Mouse (Mus musculus) adrenal gland, adult (tissue): ENCODE measurements around the gene Tspan32.
A peak's percentile ranks its signal among the peaks of the same experiment; 100 is the strongest.

Source experiments
- DNase-seq, 2 experiments: peaks; one replicate each; pipeline ENCODE4 v3.0.0; 2022 to 2023; ENCODE audit warnings: low spot score in 1 of 2; ENCODE audit not compliant: inconsistent age in 2 of 2

Tspan32 gene

GRCm38 (mm10) chr7:143031816-143032215, 27.0 kb downstream of the Tspan32 start:
- peak; percentile 44 to 81 for DNase-seq

DNA sequence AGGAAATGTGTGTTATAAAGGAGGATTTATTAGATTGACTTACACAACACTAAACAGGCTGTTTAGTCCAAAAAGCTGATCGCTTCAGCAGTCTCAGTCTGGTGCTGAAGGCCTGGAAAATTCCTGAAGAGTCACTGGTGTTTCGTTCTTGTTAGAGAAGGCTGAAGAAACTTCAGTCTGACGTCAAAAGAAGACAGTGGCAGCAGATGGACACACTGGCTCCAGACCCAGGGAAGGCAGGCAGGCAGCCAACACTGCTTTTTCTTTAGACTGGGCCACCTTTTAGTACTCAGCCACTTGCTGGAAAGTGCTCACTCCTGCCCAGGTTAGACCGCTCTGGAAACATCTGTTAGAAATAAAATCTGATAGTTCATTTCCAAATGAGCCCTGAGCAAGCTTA, 28.7 kb downstream of the Tspan32 start:
- peak; percentile 27 to 70 for DNase-seq

GRCm38 (mm10) chr7:143034112-143034511, 29.3 kb downstream of the Tspan32 start:
- no peak for DNase-seq

DNA sequence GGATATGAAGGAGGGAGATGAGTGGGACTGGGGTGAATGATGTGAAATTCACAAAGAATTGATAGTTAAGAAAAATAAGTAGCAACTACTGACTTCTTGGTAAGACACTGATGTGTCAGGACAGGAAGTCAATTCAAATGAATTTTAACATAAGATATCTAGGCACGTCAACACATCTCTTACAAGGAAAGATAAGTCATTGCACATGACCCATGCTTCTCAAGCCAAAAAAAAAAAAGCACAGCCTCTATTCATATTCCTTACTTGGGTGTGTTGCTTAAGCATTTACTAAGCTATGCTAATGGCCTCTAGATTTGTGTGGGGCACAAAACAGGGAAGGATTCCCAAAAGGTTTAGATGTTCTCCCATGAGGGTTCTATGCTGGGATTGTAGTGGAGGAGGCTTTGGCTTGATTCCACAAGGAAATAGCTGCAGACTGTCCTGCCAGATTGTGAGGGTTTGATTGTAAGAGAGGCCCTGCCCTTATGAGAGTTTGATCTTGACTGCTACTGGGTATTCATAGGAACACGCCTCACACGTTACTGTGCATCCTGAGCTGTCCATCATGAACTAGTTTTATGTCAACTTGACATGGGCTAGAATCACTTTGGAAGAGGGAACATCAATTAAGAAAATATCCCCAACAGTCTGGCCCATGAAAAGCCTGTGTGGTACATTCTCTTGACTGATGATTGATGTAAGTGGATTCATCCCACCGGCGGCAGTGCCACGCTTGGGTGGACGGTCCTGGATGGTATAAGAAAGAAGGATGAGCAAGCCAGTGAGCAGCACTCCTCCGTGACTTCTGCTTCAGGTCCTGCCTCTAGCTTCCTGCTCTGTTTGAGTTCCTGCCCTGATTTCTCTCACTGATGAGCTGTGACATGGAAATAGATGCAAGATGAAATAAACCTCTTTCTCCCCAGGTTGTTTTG, 29.9 kb downstream of the Tspan32 start:
- peak in 1 of 2 experiments; percentile 37 for DNase-seq

DNA sequence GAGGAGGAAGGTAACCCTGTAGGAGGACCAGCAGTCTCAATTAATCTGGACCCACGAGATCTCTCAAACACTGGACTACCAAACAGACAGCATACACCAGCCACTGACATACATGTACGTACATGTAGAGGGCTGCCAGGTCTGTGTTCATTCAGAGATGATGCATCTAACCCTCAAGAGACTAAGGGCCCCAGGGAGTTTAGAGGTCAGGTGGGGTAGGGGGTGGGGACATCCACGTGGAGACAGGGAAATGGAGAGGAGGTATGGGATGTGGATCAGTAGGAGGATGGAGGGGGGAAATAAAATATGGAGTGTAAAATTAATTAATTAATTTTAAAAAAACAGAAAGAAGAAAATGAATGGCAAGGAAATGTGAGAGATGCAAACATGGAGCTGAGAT, 31.9 kb downstream of the Tspan32 start:
- no peak for DNase-seq

- no peak for DNase-seq
Measured at GRCm38 (mm10) chr7:143037306-143037705, 32.5 kb downstream of the Tspan32 start.

DNA sequence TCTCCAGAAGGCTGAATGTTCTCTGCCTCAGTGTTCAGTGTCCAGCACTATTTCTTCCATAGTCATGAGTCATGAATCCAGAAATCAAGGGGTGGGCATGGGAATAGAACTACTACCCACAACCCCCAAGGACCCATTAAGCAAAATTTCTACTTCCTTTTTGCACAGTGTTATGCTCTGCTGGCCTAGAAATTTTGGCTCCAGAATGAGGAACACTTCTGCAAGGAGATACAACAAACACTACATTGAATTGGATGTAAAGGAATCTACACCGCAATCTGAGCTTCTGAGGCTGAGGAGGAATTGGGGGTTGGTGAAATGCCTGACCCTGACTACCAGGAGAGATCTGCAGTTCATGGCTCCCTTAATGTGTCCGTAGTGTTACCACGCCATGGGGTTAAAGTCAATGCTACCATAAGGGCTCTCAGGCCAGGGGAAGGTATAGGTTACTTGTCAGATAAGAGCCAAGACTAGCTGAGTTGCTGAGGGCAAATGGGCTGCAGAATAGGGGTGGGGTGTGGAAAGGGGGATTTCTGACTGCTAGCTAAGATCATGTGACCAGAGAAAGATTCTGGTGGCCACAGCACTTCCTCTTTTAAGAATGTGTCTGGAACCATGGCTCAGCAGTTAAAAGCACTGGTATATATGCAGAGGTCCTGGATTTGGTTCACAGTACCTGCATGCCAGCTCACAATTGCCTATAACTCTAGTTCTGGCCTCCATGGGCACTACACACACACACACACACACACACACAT, 33.5 kb downstream of the Tspan32 start:
- no peak for DNase-seq

GRCm38 (mm10) chr7:143040561-143040960, 35.7 kb downstream of the Tspan32 start:
- no peak for DNase-seq

GRCm38 (mm10) chr7:143041138-143041822, 36.4 kb downstream of the Tspan32 start:
- DNase-seq, result peak in 1 of 2 experiments; percentile 59

DNA sequence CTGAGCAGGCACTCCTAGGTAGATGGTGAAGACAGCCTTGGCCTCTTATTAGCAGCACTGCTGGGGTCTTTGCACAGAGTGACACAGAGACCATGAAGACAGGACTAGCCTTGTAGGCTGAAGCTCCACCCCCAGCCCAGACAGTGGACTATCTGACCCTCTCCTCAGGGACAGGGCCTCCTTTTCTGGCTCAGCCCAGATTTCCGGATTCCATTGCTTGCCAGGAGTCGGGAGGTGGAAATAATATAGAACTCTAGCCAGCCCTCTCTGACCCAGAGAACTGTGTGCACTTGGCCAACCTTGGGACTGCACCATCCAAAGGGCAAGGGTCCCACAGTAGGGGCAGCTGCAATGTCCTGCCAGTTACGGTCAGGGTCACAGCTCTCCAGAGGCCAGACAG, 37.2 kb downstream of the Tspan32 start:
- peak; percentile 82 to 92 for DNase-seq

DNA sequence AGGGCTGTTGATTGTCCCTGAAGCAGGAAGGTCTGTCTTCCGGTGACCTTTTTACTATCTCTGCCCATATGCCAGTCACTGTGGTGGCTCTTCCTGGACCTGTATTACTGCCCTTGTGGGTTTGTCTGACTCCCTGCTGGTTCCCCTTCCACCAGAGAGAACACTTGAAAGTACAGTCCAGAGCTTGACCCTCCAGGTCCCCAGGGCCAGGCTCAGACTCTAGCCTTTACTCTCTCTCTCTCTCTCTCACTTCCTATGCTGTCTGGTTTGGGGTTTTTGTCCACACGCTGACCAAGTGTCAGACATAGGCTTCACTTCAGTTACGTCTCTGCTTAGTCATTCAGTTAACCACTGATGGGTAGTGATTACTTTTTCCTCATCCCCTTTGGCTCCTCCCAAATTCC, 38.1 kb downstream of the Tspan32 start:
- peak; percentile 29 to 63 for DNase-seq

DNA sequence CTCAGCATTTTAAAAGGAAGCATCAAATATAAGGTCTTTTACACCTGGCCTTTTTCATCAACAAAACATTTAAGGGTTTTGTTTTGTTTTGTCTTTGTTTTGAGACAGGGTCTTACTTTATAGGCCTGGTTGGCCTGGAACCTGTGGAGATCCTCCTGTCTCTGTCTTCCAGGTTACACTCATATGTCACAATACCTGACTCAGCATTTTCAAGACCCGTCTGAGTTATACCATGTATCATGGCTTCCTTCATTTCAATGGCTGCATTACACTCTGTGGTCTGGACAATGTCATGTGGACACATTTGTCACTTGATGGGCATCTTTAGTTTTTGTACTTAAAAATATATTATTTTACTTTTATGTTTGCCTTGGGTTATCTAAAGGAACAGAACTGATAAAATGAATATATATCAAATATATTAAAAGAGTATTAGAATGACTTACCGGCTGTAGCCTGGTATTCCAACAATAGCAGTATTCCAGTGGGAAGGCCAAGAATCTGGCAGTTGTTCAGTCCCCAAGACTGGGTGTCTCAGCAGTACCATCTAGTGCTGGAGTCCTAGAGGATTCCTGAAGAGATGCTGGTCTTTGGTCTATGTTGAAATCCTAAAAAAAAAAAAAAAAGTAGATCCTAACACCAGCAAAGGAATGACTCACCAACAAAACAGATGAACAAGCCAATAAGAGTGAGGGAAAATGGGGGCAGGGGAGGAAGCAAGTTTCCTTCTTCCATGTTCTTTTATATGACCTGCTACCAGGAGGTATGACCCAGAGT, 39.4 kb downstream of the Tspan32 start:
- DNase-seq, result no peak

- no peak for DNase-seq
Measured at GRCm38 (mm10) chr7:143044826-143045206, 40.0 kb downstream of the Tspan32 start.

- DNase-seq, result no peak
Measured at GRCm38 (mm10) chr7:143046358-143046757, 41.5 kb downstream of the Tspan32 start.

- DNase-seq, result peak; percentile 44 to 90
Measured at GRCm38 (mm10) chr7:143049331-143049730, 44.5 kb downstream of the Tspan32 start.

DNA sequence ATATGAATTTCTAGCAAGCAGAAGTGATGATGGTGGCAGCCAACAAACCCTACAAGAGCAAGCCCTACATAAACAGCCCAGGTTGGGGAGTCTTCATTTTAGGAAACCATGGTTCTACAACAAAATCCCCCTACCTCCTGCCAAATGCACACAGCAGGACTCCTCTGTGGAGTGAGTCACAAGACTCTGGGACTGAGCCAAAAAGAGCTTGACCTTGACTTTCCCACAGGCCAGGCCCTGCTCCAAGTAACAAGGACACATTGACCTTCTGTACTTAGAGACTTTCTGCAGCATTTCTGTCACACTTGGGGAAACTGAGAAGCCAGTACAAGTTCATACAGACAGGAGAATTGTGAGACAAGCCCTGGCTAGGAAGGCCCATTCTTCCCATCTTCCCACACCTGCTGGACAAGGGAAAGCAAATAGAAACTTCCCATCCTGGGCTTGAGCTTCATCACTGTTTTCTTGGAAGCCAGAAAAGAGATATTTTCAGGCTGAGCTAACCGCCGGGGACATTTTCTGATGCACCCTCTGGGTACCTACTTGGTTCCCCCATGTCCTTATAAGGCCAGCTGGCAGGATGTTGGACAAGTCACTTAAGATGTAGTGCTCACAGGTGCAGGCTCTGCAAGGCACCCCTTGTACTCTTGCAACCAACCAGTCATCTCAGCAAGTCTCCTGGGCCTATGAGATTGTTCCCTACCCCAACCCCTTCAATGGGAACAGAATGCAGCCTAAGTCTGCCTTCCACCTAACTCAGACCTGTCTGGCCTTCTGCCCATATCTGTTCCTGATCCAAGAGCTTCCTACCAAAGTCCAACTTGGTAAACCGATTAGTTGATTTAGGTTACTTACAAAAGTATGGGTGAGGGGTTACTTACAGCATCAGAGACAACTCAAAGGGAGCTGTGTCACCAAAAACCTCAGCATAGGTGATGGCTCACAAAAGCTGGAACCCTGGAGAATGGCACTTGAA, 45.3 kb downstream of the Tspan32 start:
- peak; percentile 93 to 98 for DNase-seq

DNA sequence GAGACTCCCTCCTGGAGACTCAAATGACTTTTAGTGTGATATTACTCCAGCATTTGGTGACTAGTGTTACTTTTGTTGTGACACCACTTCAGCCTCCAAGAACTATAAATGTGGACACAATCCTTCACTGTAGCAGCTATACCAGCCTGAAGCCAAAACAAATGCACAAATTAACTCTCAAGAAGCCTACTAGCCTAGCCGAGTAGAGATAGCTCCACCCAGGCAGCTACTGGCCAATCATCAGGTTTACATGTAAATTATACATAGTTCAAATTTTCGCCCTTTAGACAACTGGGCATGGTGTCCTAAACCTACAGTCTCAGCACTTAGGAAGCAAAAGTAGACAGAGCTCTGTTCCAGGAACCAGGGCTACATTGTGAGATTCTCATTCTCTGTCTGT, 46.5 kb downstream of the Tspan32 start:
- DNase-seq, result peak in 1 of 2 experiments; percentile 55

DNA sequence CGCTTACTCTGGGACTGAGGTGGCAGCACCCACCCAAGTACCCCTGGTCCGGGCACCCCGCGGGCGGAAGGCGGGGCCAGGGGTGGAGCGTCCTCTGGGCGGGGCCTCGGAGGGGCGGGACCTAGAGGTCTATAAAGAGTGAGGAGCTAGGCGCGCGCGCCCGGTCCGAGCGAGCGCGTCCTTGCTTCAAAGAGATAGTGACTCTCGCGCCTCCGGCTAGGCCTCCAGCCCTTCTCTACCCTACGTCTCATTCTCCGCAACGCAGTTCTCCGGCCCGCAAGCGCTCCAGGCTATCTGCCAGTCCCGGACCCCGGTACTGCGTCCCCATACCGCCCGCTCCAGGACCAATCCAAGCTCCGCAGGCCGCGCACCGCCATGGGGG, 47.8 kb downstream of the Tspan32 start, which contains the start of gene Cd81:
Gene Cd81, plus strand, starts transcription at position 114 of the 382 bp plus-strand sequence.
- peak; percentile 92 to 98 for DNase-seq
